Mouse (Mus musculus): Measurements from ENCODE around the gene Maea.

GRCm38 (mm10) chr5:33363263-33363662, 28.0 kb downstream of the Maea start:
- no peak for TF ChIP-seq TCF12 (IDR thresholded peaks at IDR 0.05; ENCODE audit: insufficient read depth, poor library complexity, severe bottlenecking)
- TF ChIP-seq USF1 (IDR thresholded peaks at IDR 0.05; ENCODE audit: low read depth): no peak
- no peak for TF ChIP-seq MYOD1 (IDR thresholded peaks at IDR 0.05; ENCODE audit: control insufficient read depth in 1 of 3, insufficient read length in 2 of 3, low read depth in 2 of 3)
- TF ChIP-seq POLR2A (IDR thresholded peaks at IDR 0.05; ENCODE audit: insufficient read length, low read depth): no peak
- no peak for TF ChIP-seq TCF3 (IDR thresholded peaks at IDR 0.05; ENCODE audit: insufficient read length, low read depth)
- no peak for TF ChIP-seq E2F4 (IDR thresholded peaks at IDR 0.05; ENCODE audit: insufficient read depth)
